Mouse (Mus musculus) liver, adult 2 months (tissue): ENCODE measurements at regions not wholly inside any gene's neighbourhood (a gene's known extent, or its start where the extent isn't known, plus 50 kb on each side); places are given as distances from the start of the nearest gene placed in this dataset.

Experiments
- CTCF ChIP-seq: fragments of 200-500 bp; IDR thresholded peaks from 2 replicates; pipeline ENCODE4 v1.5.1; 2011; ENCODE audit warnings: low read depth, low read length, control low read depth
- POLR2A ChIP-seq: fragments of 200-500 bp; IDR thresholded peaks from 2 replicates; pipeline ENCODE4 v1.6.1; 2011; ENCODE audit warnings: low read length, control low read depth; ENCODE audit not compliant: insufficient read depth; ENCODE audit errors: extremely low read depth

DNA sequence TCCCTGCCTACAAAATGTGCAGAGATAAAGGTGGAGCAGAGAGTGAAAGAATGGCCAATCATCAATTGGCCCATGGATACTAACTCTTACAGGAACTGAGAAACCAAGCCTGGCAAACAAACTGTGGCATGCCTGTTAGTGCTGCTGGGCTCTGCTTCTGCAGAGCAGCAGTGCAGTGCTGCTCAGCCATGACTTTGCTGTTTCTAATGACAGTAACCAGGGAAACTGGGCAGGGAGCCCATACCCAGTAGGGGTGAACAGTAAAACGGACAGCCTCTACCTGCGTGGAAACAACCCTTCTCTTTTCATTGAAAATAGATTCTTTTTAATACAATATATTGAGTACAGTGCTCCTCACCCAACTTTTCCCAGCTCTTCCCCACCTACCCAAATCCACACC is 146.8 kb downstream of the Pcsk1 start:
- no peak for TF ChIP-seq CTCF
- no peak for TF ChIP-seq POLR2A
